Mouse (Mus musculus) forebrain, embryonic 15.5 days (tissue): ENCODE measurements around the gene Paqr7. TPM values are rescaled to one million over a fixed set of nuclear protein-coding genes. Genes with fewer than 3 reads are reported as not detected.
A peak's percentile ranks its signal among the peaks of the same experiment; 100 is the strongest.

Experiments used
- ATAC-seq: fragments of 200-750 bp; cut with Nextera tagmentation; replicated peaks from 2 replicates; pipeline ENCODE4 v1.8.0; 2017; ENCODE audit warnings: mild to moderate bottlenecking, moderate TSS enrichment, moderate library complexity
- H3K27ac ChIP-seq: fragments of 300-500 bp; sonication (generic); replicated peaks from 2 replicates; pipeline ENCODE4 v1.5.1; 2015; ENCODE audit warnings: mild to moderate bottlenecking, inconsistent platforms
- H3K27me3 ChIP-seq: fragments of 300-500 bp; sonication (generic); 2 replicates; pipeline ENCODE4 v1.6.1; 2015; ENCODE audit warnings: inconsistent platforms
- H3K36me3 ChIP-seq: fragments of 300-500 bp; sonication (generic); 2 replicates; pipeline ENCODE4 v1.6.1; 2015; ENCODE audit warnings: mild to moderate bottlenecking, inconsistent platforms
- H3K4me1 ChIP-seq: fragments of 300-500 bp; sonication (generic); 2 replicates; pipeline ENCODE4 v1.6.1; 2015; ENCODE audit warnings: inconsistent platforms
- H3K4me2 ChIP-seq: fragments of 300-500 bp; sonication (generic); replicated peaks from 2 replicates; pipeline ENCODE4 v1.6.1; 2015; ENCODE audit warnings: mild to moderate bottlenecking, inconsistent platforms
- H3K4me3 ChIP-seq: fragments of 300-500 bp; sonication (generic); 2 replicates; pipeline ENCODE4 v1.5.1; 2015; ENCODE audit warnings: mild to moderate bottlenecking, inconsistent platforms
- H3K9ac ChIP-seq: fragments of 300-500 bp; sonication (generic); replicated peaks from 2 replicates; pipeline ENCODE4 v1.6.1; 2015; ENCODE audit warnings: mild to moderate bottlenecking, inconsistent platforms
- H3K9me3 ChIP-seq: fragments of 300-500 bp; sonication (generic); 2 replicates; pipeline ENCODE4 v1.6.1; 2016; ENCODE audit warnings: inconsistent platforms
- WGBS: fragments of 180-500 bp; shearing (Covaris S2); methylation state at CpG from one replicate; pipeline ENCODE4 v1.1.7; 2015; ENCODE audit warnings: mixed read lengths; 5-methylcytosine and 5-hydroxymethylcytosine counted together
- polyA plus RNA-seq: library from polyadenylated mRNA; unstranded; fragments of >200 nt; fragmentation: Nextera tagmentation; extraction: Ambion mirVana; gene quantifications from 2 replicates; pipeline ENCODE4 v1.2.1, GENCODE M21; 2015

Gene Paqr7
- polyA plus RNA-seq, result 10.8 and 12.3 TPM in 2 replicates

- H3K36me3 ChIP-seq, result no peaks in the 10 kb centered on the region
- H3K4me1 ChIP-seq, result peaks cover 19% of the 10 kb centered on the region
- H3K27ac ChIP-seq, result peak within 1 kb of the TSS; percentile 2; the same call in 1 of the 2 replicates
- H3K27me3 ChIP-seq, result no peaks in the 10 kb centered on the region
- H3K9me3 ChIP-seq, result no peaks in the 10 kb centered on the region
- H3K4me2 ChIP-seq, result peak within 1 kb of the TSS; percentile 99
- peak within 1 kb of the TSS; percentile 66 for H3K4me3 ChIP-seq
- WGBS, result 3% methylated on average over 35 of the region's 35 CpGs
- H3K9ac ChIP-seq, result peak within 1 kb of the TSS; percentile 76
- ATAC-seq, result peak; percentile 78
These were observed at the start of gene Paqr7 for GRCm38 (mm10) chr4:134496595-134497210. Gene Paqr7 (plus strand): TSS chr4:134496697.

DNA sequence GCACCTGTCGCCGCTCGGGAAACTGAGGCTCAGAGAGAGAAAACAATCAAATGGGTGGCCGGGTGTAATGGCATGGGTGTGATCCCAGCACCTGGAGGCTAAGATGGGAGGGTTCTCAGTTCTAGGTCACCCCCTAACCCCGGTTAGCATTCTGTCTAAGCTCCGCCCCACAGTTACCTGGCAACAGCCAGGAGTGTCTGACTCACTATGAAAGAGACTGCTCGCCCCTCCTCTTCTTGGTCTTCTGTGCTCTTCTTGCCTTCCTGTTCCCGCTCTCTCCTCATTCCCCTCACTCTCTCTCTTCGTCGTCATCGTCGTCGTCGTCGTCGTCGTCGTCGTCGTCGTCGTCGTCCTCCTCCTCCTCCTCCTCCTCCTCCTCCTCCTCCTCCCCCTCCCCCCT lies 48.5 kb upstream of the Paqr7 start:
- no peak overlapping the region for H3K27ac ChIP-seq
- no peaks in the 10 kb centered on the region for H3K9me3 ChIP-seq
- no peak overlapping the region for H3K4me2 ChIP-seq
- no peak for ATAC-seq
- H3K36me3 ChIP-seq, result no peaks in the 10 kb centered on the region
- H3K4me1 ChIP-seq, result peaks cover 44% of the 10 kb centered on the region
- H3K27me3 ChIP-seq, result no peaks in the 10 kb centered on the region
- no peak overlapping the region for H3K4me3 ChIP-seq
- WGBS, result 40% methylated on average over 23 of the region's 23 CpGs
- no peak overlapping the region for H3K9ac ChIP-seq

DNA sequence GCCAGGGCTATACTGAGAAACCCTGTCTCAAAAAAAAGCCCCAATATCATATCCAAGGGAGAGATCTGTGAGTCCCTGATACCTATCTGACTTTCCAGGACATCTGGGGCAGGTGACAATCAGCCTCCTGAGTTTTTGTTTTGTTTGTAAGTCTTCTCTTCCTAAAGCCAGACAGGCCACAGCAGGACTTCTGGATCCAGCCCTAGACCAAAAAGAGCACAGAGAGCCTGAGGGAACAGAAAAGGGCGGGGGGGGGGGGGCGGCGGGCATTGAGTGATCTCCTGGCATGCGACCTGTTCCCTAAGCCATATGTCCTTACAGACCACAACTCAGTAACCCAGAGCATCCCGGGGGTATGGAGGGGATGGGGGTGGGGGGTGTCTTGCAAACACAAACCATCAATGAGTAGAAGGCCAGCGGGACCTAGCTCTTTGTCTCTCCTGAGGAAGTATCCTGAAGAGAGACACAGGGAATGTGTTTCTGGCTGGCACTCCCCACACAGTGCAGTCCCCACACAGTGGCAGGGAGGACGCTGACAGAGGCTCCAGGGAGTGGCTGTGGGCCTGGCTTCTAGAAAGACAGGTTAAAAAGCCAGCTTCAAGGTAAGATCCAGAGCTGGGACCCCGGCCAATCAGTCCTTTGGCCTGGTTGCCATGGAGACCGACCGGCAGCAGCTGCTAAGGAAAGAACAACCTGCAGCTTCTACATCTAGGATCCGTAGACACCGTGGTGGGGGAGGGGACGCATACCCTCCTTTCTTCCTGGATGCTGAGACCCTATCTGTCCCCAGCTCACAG lies 46.7 kb upstream of the Paqr7 start:
- Histone ChIP-seq H3K4me3 (no peak overlapping the region), H3K9ac (peak overlapping the region; percentile 33), H3K27me3 (0 out of 2 replicates have a peak, but pooled peaks cover 3% of the 10 kb centered on the region), H3K4me1 (peaks cover 46% of the 10 kb centered on the region), H3K9me3 (no peaks in the 10 kb centered on the region), H3K4me2 (peak overlapping the region; percentile 15), H3K27ac (peak overlapping the region; percentile 91), H3K36me3 (no peaks in the 10 kb centered on the region)
- ATAC-seq, result peak; percentile 71
- WGBS, result 14% methylated on average over 13 of the region's 13 CpGs

GRCm38 (mm10) chr4:134450392-134451195 lies 45.9 kb upstream of the Paqr7 start:
- Histone ChIP-seq H3K27ac (peak overlapping the region; percentile 91), H3K27me3 (0 out of 2 replicates have a peak, but pooled peaks cover 3% of the 10 kb centered on the region), H3K4me3 (no peak overlapping the region), H3K36me3 (no peaks in the 10 kb centered on the region), H3K4me2 (peak overlapping the region; percentile 15), H3K4me1 (peaks cover 42% of the 10 kb centered on the region), H3K9ac (peak overlapping the region; percentile 33), H3K9me3 (no peaks in the 10 kb centered on the region)
- ATAC-seq, result peak; percentile 60
- 11% methylated on average over 20 of the region's 20 CpGs for WGBS

DNA sequence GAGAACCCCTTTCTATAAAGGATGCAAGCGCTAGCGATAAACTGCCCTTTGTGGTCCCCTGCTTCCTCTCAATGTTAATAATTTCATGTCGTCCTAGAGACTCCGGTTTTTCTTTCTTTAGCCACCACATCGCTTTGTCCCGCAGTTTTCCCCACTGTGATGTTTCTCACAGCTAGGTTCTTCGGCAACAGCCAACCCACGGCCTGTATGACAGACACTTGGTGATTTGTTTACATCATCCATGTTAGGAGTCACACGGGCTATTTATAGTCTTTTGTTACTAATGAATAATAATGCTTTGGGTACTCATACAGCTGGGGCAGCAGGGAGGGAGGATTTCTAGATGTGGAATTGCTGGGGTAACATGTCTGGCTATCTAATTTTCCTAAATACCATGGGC lies 45.0 kb upstream of the Paqr7 start:
- H3K27ac ChIP-seq, result peak overlapping the region; percentile 91
- no peak overlapping the region for H3K4me2 ChIP-seq
- WGBS, result 44% methylated on average over 9 of the region's 9 CpGs
- H3K4me3 ChIP-seq, result no peak overlapping the region
- H3K27me3 ChIP-seq, result peaks cover 8% of the 10 kb centered on the region; the same call in 1 of the 2 replicates
- no peak overlapping the region for H3K9ac ChIP-seq
- H3K36me3 ChIP-seq, result no peaks in the 10 kb centered on the region
- ATAC-seq, result no peak
- no peaks in the 10 kb centered on the region for H3K9me3 ChIP-seq
- peaks cover 34% of the 10 kb centered on the region for H3K4me1 ChIP-seq

DNA sequence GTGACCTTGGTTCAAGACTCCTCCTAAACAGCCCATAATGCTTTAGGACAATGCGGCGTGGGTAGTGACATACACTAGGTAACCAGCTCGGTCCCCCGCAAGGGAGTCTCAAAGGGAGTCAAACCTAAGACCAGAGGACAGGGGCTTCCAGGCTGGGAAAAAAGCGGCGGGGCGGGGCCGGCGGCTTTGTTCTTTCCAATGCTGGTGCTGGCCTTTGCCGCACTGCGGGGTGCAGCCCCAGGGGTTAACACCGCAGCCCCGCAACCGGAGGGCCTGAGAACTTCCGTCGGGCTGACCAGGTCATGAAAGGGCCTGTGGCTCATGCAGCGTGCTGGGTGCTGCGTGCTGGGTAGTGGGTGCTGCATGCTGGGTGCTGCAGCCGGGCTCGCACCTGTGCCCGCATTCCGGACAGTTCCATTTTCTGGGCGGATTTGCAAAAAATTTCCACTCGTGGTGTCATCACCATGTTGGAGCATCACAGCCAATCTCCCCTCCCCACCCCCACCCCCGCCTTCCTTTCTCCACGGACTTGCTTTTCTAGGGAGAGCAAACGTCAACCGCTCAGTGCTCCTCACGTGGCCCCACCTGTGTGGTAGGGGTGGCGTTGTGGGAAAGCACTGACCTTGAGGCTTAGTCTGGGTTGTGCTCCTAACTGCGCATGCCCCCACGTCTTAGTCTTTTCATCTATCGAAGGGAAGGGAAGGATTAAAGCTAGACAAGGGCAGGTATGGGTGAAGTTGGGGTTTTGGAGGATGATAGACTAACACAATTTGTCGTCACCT lies 42.7 kb upstream of the Paqr7 start:
- WGBS, result 28% methylated on average over 34 of the region's 34 CpGs
- no peaks in the 10 kb centered on the region for H3K9me3 ChIP-seq
- H3K9ac ChIP-seq, result no peak overlapping the region
- H3K4me3 ChIP-seq, result no peak overlapping the region
- no peak overlapping the region for H3K27ac ChIP-seq
- H3K36me3 ChIP-seq, result no peaks in the 10 kb centered on the region
- peaks cover 8% of the 10 kb centered on the region; the same call in 1 of the 2 replicates for H3K27me3 ChIP-seq
- ATAC-seq, result no peak
- H3K4me2 ChIP-seq, result no peak overlapping the region
- peaks cover 31% of the 10 kb centered on the region for H3K4me1 ChIP-seq

GRCm38 (mm10) chr4:134455310-134455709 lies 41.2 kb upstream of the Paqr7 start:
- Histone ChIP-seq H3K4me1 (peaks cover 18% of the 10 kb centered on the region), H3K4me3 (no peak overlapping the region), H3K36me3 (no peaks in the 10 kb centered on the region), H3K9ac (no peak overlapping the region), H3K27me3 (peaks cover 8% of the 10 kb centered on the region; the same call in 1 of the 2 replicates), H3K4me2 (no peak overlapping the region), H3K27ac (no peak overlapping the region), H3K9me3 (no peaks in the 10 kb centered on the region)
- WGBS, result 60% methylated on average over 6 of the region's 6 CpGs
- no peak for ATAC-seq

GRCm38 (mm10) chr4:134457130-134457825 lies 39.2 kb upstream of the Paqr7 start:
- Histone ChIP-seq H3K4me2 (no peak overlapping the region), H3K4me3 (no peak overlapping the region), H3K27ac (no peak overlapping the region), H3K9ac (no peak overlapping the region), H3K36me3 (no peaks in the 10 kb centered on the region), H3K4me1 (peaks cover 5% of the 10 kb centered on the region), H3K9me3 (no peaks in the 10 kb centered on the region), H3K27me3 (peaks cover 8% of the 10 kb centered on the region; the same call in 1 of the 2 replicates)
- ATAC-seq, result no peak
- WGBS, result 66% methylated on average over 7 of the region's 7 CpGs

DNA sequence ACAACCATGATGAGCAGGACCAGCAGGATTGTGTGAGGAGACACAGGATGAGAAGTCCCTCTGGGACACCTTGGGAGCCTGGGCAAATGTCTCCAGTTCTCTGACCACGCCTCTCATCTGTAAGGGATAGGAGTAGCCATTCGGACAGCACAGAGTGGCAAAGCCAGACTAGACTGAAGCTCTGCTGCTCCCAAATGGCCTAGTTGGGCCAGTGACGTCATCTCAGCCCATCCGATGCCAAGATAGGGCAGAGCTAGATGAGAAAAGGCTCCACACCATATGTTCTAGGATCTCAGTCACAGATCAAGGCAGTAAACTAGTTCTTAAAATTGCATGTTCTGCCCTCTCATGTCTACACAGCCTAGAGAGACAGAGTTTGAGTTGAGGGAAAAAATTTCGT lies 37.6 kb upstream of the Paqr7 start:
- H3K36me3 ChIP-seq, result no peaks in the 10 kb centered on the region
- peaks cover under 1% of the 10 kb centered on the region for H3K4me1 ChIP-seq
- no peak overlapping the region for H3K27ac ChIP-seq
- no peak overlapping the region for H3K9ac ChIP-seq
- H3K9me3 ChIP-seq, result no peaks in the 10 kb centered on the region
- peaks cover 5% of the 10 kb centered on the region; the same call in 1 of the 2 replicates for H3K27me3 ChIP-seq
- no peak overlapping the region for H3K4me2 ChIP-seq
- H3K4me3 ChIP-seq, result no peak overlapping the region
- ATAC-seq, result no peak
- WGBS, result 80% methylated on average over 5 of the region's 5 CpGs

DNA sequence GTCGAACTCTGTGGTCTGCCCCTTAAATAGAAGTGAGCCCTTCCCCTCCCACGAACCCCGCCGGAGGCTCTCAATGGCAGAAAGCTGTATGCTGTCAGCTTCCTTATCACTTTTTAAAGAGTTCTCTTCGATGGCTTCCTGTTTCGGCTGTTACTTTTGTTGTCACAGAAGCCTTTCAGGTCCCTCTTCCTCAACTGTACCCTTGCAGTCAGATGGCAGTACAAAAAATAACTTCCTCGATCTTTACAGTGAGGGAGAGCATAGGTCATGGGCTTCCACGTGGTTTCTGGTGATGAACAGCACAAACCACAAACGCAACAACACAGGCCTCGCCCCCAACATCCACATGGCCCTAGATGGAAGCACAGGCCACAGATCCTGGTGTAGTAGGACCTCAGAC lies 36.2 kb upstream of the Paqr7 start:
- ATAC-seq, result no peak
- Histone ChIP-seq H3K4me2 (no peak overlapping the region), H3K27ac (no peak overlapping the region), H3K36me3 (no peaks in the 10 kb centered on the region), H3K9ac (no peak overlapping the region), H3K4me1 (peaks cover 4% of the 10 kb centered on the region; the same call in 1 of the 2 replicates), H3K9me3 (no peaks in the 10 kb centered on the region), H3K4me3 (no peak overlapping the region), H3K27me3 (peaks cover 5% of the 10 kb centered on the region; the same call in 1 of the 2 replicates)
- WGBS, result 87% methylated on average over 10 of the region's 10 CpGs

DNA sequence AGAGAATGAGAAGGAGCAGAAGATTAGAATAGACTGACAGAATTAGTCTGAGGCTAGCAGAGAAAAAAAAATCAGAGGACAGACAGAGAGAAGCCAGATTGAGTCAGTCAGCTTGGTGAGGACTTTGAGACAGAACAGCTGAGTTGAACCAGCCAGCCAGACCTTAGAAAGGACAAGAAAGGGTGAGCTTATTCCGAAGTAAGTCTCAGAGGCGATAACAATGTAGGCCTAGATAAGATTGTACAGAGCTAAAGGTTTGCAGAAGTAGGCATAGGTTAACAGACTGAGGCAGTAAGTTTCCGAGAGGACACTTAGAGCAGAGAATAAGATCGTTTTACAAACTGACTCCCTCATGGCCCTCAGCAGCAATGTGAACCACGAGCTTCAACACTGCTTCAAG lies 35.2 kb upstream of the Paqr7 start:
- no peak for ATAC-seq
- Histone ChIP-seq H3K4me3 (no peak overlapping the region), H3K9me3 (no peaks in the 10 kb centered on the region), H3K27me3 (no peaks in the 10 kb centered on the region), H3K4me1 (peaks cover 12% of the 10 kb centered on the region), H3K4me2 (no peak overlapping the region), H3K36me3 (no peaks in the 10 kb centered on the region), H3K27ac (no peak overlapping the region), H3K9ac (no peak overlapping the region)
- 89% methylated on average over 5 of the region's 5 CpGs for WGBS
